Mouse (Mus musculus) induced T-regulatory cell, adult 2 months (primary cell): Measurements from ENCODE around the gene Chd9.
"Not testable (repeated sequence)": the region's sequence is repeated elsewhere in the genome, so short reads cannot be mapped to it uniquely, and the experiment has no call there.

Experiments
- DNase-seq: peaks from one replicate; pipeline ENCODE4 v3.0.0-alpha.2; 2012; ENCODE audit warnings: low read depth

Chd9 gene

GRCm38 (mm10) chr8:90907848-90908551, 79.8 kb downstream of the Chd9 start:
- peak; percentile 91 for DNase-seq

- peak; percentile 61 for DNase-seq
Observed at GRCm38 (mm10) chr8:90908580-90909471, 80.7 kb downstream of the Chd9 start.

- DNase-seq = no peak
Observed at GRCm38 (mm10) chr8:90923158-90923905, 95.2 kb downstream of the Chd9 start.

- no peak for DNase-seq
Observed at GRCm38 (mm10) chr8:90928412-90928811, 100.3 kb downstream of the Chd9 start.

GRCm38 (mm10) chr8:90930125-90930524, 102.0 kb downstream of the Chd9 start:
- DNase-seq = not testable (repeated sequence)

GRCm38 (mm10) chr8:90932934-90933333, 104.8 kb downstream of the Chd9 start:
- DNase-seq = no peak

GRCm38 (mm10) chr8:90934786-90935185, 106.6 kb downstream of the Chd9 start:
- DNase-seq = no peak

GRCm38 (mm10) chr8:90936840-90937239, 108.7 kb downstream of the Chd9 start:
- DNase-seq = peak; percentile 66

GRCm38 (mm10) chr8:90938352-90938930, 110.3 kb downstream of the Chd9 start:
- DNase-seq = no peak

- DNase-seq = no peak
Observed at GRCm38 (mm10) chr8:90939867-90940266, 111.7 kb downstream of the Chd9 start.

- no peak for DNase-seq
Observed at GRCm38 (mm10) chr8:90943770-90944169, 115.6 kb downstream of the Chd9 start.

- DNase-seq = peak; percentile 77
Observed at GRCm38 (mm10) chr8:90954802-90955760, 126.9 kb downstream of the Chd9 start.

- DNase-seq = no peak
Observed at GRCm38 (mm10) chr8:90955761-90956136, 127.6 kb downstream of the Chd9 start.

GRCm38 (mm10) chr8:90956390-90956789, 128.2 kb downstream of the Chd9 start:
- DNase-seq = no peak

- no peak for DNase-seq
Observed at GRCm38 (mm10) chr8:90957711-90958110, 129.6 kb downstream of the Chd9 start.

- DNase-seq = no peak
Observed at GRCm38 (mm10) chr8:90959721-90960120, 131.6 kb downstream of the Chd9 start.

- DNase-seq = peak; percentile 35
Observed at GRCm38 (mm10) chr8:90961603-90962002, 133.5 kb downstream of the Chd9 start.

- DNase-seq = no peak
Observed at GRCm38 (mm10) chr8:90964044-90964443, 135.9 kb downstream of the Chd9 start.

- DNase-seq = no peak
Observed at GRCm38 (mm10) chr8:90965467-90966170, 137.5 kb downstream of the Chd9 start.

- no peak for DNase-seq
Observed at GRCm38 (mm10) chr8:90968307-90968706, 140.2 kb downstream of the Chd9 start.
